Mouse (Mus musculus) bone marrow, adult 2 months (tissue): Measurements from ENCODE around the gene Atp2b4.

ENCODE experiments used
- CTCF ChIP-seq: fragments of 200-500 bp; IDR thresholded peaks from 2 replicates; pipeline ENCODE4 v1.5.1; 2011; ENCODE audit warnings: low read length, control low read depth; ENCODE audit not compliant: control insufficient read depth, insufficient read depth
- POLR2A ChIP-seq: fragments of 200-500 bp; IDR thresholded peaks from 2 replicates; pipeline ENCODE4 v1.6.1; 2011; ENCODE audit warnings: low read depth, mild to moderate bottlenecking, control low read depth, low read length, borderline replicate concordance; ENCODE audit not compliant: control insufficient read depth

DNA sequence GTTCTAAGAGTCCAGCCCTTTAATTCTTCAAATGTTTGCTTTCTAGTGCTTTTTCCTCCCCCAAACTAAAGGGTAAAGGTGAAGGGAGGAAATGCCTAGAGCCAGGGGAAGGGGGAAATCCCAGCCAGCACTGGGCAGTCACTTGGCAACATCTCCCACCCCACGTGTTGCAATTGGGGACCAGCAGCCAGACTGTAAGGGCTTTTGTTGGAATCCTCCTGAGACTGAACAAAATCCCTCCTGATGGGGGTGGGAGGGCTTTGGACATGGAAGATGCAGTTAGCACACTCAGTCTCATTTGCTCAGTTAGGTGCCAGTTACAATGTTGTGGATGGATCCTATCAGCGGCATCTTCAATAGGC is 87.9 kb downstream of the Atp2b4 start:
- TF ChIP-seq CTCF = no peak
- no peak for TF ChIP-seq POLR2A
